Mouse (Mus musculus): ENCODE data around the gene Lgals1. TPM values are rescaled to one million over a fixed set of nuclear protein-coding genes. Genes with fewer than 3 reads are reported as not detected.
A peak's percentile ranks its signal among the peaks of the same experiment; 100 is the strongest.
"Not testable (repeated sequence)": the region's sequence is repeated elsewhere in the genome, so short reads cannot be mapped to it uniquely, and the experiment has no call there.

Gene Lgals1
- 1,000 to 10,000 TPM in 1 of 2 experiments, 100 to 1,000 TPM in 1; 804 to 1,171 TPM for polyA plus RNA-seq (2017; shearing (Covaris generic))

DNA sequence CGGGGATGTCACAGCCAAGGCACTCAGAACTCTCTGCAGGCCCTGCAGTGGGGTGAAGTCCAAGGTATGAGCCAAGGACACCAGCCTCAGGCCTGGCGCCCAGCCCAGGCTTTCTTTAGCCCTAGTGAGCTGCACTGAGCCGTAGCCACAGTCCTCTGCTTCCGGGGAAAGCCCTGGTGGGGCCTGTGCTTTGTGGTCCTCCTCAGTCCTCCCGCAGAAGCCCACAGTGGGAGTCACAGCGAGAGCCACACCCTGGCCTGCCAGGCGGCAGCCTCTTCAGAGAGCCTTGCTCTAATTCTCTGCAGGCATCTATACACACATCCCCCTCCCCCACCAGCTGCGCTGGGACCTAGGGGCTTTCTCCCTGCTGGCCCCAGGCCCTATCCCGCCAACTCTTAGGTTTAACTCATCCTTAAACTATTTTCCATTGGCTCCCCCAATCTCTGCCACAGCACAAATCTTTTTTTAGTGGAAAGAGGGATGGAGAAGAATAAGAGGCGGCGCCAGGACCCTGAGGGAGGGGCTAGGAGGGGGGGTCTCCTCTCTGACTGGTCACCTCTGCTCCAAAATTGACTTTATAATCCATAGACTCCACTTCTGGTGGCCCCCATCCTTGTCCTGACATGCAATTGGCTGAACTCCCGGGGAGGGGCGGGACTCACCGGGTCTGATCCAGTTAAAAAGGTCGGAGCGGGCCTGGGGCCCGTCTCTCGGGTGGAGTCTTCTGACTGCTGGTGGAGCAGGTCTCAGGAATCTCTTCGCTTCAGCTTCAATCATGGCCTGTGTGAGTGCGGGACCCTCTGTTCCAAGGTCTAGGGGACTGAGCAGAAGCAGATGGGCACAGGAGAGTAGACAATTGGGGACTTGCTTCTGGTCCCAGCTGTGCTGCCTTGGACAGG is at the start of gene Lgals1:
Gene Lgals1, plus strand, starts transcription at position 705 of the 899 bp plus-strand sequence.
- peak; percentile 47 for ATAC-seq

DNA sequence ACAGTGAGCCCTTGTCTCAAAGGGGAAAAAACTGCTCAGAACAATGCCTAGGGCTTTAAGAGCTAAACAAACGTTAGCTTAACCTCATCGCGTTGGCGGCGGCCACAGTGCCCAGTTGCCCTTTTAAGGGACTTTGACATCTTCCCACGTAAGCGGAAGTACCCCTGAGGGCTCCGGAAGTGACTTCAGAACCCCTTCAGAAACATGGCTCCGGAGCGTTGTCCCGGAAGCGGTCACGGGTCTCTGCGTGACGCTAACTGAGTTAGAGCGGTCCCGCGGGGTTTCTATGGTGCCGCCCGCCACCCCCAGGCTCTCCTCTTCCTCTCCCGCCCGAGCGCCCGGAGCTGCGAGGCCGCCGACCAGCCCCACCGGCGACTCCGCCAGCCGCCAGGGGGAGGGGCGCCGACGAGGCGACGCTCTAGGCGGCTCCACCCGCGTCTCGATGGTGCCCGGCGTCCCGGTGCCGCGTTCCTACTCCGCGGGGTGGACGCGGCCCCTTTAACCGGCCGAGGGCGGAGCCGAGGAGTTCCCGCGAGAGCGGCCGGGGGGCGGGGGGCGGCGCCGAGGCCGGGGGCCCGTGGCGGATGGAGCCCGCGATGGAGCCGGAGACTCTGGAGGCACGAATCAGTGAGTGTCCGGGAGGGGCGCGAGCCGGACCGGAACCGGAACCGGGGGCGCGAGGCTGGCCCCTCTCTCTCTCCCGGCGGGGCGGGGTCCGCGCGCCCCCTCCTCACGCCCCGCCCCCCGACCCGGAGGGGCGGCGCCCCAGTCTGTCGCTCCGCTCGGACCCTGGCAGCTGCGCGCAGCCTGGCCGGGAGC is 49.3 kb upstream of the Lgals1 start, which contains the start of gene Gga1:
Gene Gga1, plus strand, starts transcription at position 200 of the 819 bp plus-strand sequence.
- peak; percentile 79 for ATAC-seq

DNA sequence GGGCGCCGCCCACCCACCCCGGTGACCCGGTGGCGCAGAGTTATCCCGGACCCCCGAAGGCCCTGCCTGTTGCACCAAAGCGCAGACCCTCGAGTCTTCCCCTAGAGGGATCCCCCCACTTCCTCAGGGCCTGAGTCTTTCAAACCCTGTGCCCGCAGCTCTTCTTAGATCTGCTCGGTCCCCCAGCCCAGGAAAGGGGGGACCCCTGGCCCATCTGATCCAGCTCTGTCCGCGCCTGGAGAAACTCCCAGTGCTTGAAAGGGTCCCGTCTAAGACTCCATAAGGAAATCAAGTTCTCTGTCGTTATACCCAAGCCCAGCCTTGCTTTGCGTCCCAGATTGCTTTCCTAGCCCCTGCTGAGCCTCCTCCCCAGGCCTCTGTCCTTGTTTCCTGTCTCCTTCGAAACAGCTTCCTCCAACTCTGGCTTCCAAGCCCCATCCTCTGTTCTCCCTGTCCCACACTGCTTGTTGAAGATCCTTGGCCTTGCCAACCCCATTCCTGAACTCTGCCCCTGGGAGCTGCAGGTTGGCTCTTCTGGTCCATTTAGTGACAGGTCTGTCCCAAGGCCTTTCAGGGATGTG is 48.6 kb upstream of the Lgals1 start:
- no peak for ATAC-seq

DNA sequence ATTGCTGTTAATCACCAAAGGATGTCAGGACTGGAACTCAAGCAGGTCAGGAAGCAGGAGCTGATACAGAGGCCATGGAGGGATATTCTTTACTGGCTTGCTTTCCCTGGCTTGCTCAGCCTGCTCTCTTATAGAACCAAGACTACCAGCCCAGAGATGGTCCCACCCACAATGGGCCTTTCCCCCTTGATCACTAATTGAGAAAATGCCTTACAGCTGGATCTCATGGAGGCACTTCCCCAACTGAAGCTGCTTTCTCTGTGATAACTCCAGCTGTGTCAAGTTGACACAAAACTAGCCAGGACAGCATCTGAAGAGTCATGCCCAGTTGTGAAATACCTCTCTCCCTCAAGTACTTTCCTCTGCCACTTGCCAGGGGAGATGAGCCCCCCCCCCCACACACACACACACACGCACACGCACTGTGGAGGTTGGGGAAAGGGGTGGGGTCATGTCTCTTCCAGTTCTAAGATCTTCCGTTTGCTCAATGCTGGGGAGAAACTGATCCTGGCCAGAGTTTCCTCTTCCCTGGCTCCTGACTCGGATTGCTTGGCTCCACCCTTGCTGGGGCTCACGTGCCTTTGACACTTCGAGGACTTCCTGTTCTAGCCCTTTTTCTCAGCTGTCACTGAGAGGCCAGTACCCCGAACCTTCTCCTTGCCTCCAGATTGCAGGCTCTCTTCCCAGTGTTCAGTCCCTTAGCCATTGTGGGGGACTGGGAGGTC is 47.6 kb upstream of the Lgals1 start:
- ATAC-seq = not testable (repeated sequence)

DNA sequence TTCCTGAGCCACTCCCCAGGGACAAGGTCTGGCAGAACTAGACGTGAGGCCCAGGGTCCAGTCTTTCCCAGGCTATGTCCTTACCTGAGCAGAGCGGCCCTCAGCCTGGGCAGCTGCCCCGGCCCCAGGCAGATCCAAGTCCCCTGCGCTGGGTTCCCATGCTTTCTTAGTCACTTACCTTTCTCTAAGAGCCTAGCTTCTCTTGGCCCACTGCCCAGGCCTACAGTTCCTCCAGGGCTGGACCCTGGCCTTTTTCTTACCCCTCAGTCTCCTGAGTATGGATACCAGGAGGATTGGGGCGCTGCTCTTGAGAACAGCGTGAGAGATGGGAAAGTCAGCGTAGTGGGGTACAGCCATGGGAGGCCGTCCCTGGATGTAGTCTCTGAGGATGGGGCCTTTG is 46.1 kb upstream of the Lgals1 start:
- no peak for ATAC-seq

DNA sequence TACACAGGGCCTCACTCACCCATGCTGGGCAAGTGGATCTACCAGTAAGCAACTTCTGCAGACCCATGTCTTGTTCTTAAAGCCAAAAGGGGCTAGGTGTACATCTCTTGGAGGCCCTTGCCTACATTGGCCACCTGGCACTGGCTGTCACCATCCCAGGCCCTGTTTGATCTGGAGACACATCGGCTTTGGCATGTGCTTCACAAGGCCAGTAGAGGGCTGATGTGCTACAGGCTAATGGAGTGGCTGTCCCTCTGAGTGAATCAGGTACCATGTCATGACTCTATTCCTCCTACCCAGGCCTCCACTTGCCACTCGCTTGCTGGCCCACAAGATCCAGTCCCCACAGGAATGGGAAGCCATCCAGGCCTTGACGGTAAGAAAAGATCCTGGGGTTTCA is 44.7 kb upstream of the Lgals1 start:
- no peak for ATAC-seq

DNA sequence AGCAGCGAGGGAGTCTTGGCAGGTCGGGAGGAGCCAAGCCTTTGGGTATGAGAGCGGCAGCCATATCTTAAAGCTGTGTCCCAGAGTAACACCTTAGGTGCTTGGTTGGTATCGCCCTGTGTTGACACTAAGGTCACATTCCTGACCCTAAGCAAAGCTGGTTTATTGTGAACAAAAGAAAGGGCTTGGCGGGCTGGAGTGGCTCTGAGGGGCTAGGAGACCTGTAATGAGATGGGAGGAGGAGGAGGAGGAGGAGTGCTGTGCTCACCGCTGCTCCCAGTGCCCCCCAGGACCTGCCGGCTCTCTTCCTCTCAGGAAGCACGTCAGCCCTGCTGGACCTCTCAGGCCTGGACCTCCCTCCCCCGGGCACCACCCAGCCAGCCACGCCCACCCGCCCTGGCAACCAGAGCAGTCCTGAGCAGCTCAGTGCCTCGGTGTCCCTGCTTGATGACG is 37.1 kb upstream of the Lgals1 start:
- no peak for ATAC-seq

DNA sequence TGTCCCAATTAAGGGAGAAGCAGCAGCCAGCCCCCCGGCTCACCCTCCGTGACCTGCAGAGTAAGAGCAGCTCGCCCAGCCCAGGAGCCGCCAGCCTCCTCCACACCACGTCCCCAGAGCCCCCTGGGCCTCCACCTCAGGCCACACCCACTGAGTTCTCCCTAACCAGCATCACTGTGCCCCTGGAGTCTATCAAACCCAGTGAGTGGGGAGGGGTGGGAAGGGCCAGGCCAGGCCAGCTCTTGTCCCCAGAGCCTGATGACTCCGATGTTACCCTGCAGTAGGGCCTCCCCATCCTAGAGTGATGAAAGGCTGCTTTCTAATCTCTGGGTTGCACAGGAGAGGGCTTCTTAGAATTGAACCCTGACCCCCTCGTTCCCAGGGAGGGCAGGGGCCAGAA is 34.1 kb upstream of the Lgals1 start:
- no peak for ATAC-seq

DNA sequence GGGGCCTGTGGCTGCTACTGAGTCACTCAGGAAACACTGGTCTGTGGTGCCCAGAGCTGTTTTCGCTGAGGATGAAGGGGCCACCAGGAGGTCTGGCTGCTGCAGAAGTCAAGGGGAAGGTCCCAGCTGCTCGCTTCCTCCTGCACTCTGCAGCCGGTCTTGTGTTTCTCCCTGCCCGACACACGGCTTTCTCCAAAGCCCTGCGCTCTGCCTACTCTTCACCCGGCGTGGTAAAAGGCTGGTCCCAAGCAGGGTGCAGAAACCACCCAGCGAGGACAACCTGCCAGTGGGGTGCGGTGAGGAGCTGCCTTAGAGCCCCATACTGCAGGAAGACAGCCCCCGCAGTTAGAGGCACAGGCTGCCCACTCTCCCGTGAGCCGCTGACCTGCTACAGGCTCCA is 31.8 kb upstream of the Lgals1 start:
- peak; percentile 9 for ATAC-seq

DNA sequence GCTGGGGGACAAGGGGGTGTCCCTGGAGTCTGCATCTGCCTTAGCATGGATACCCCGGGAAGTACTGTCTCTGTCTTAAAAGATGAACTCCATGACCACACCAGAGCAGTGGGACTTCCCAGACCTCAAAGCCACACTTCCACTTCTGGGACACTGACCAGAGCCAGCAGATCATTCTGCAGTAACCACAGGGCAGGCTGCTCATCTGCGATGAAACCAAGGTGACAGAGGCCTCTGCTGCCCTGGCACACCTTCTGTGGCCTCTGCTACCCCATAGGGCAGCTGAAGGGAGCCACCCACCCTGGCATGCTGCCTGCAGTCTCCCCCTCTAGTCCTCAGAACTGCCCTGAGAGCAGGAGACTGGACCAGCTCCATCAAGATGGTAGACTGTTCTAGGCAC is 30.8 kb upstream of the Lgals1 start:
- no peak for ATAC-seq

DNA sequence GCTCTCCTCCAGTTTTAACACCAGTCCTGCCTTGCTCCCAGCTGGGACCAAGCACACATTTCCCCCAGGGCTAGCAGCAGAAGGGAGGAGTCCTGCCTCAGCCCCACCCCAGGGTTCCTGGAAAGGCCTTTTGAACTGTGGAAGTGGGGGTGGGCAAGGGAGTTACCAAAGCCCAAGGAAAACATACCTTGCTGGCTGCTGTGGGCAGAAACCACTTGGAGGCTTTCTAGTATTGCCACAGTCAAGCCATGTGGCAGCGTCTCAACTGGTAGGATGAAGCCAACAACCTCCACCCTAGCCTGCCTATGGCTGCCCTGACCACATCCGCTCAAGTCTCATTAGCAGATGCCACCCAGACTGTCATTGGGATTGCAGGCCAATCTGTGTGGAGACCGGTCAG is 30.4 kb upstream of the Lgals1 start:
- peak; percentile 57 for ATAC-seq

DNA sequence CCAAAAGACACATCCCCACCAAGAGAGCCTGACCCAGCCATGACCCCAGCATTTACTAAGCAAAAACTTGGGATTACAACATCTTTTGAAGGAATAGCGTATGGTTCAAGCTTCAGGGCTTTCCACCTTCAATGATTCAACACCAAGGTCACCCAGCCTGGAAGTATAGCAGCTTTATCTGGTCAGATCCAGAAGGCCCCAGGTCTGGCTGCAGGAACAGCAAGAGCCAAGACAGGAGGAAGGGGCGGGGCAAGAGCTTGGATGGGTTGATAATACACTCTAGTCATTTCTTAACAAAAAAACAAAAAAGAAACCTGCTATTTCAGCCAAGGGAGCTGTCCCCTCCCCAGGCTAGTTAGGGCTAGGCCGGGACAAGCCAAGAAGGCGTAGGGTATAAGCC is 29.0 kb upstream of the Lgals1 start:
- no peak for ATAC-seq

DNA sequence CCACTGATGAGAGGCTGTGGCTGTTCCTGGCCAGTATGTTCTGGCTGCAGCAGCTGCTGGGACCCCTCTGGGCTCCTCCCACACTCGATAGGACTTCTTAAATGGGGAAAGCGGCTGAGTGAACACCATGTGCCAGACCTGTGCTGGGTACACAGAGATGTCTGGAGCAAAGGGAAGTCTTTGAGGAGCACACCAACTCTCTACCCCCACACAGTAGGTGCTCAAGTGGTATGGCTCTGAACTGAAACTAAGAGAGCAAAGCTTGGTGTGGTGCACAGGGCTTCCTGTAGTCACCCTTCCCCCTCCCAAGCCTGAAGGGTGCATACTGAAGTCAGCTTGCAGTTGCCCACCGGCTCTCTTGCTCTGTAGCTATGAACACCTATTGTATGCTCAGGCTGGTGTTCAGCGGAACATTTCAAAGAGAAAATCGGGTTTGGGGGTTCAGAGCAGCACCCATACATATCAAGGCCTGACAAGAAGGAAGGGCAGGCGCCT is 28.0 kb upstream of the Lgals1 start:
- ATAC-seq = peak; percentile 53

DNA sequence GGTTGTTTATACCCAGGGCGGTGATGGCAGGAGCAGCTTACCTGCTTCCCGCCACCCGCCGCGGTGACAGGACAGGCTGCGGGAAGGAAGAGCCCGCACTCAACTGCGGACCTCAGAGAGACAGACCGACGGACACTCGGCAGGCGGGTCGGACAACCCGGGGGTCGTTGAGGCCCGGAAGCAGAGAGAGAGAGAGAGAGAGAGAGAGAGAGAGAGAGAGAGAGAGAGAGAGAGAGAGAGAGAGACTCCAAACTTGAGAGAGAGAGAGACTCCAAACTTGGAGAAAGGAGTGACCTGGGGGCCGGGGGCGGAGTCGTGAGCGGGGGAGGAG is 27.2 kb upstream of the Lgals1 start, which contains the start of gene Gm49510:
Gene Gm49510, plus strand, starts transcription at position 259 of the 331 bp plus-strand sequence.
- no peak for ATAC-seq

DNA sequence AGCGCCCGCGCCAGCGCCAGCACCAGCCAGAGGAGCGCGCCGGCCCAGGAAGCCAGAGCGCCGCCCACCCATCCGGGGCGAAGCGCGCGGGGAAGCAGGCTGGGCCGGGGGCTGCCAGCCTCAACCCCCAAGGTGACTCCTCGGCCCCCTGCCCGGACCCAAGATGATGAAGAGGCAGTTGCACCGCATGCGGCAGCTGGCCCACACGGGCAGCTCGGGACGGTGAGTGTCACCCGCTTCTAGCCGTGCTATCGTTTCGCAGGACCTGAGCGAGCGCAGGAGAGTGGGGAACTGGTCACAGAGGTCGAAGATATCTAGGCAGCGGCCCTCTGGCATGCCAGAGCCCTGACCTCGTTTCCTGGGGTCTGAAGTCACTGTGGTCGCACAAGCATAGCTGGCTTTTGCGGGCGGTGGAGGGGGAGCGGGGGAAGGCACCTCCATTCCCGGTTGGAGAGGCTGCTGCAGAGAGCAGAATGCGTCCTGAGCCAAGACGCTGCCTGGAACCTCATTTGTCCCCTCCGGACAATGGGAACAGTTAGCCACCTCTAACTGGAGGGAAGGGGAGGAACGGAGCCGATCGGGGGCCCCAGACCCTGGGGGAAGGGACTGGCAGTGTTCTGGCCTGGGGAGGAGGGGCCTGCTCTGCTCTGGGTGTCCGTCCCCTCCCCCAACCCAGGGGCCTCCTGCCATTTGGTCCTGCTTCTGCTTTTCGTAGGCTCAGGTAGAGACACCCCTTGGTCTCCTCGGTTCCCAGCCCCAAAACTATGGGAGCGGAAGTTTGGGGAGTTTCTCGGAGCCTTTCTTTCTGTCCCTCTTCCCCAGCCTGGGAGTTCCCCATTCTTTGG is 26.6 kb upstream of the Lgals1 start, which contains the start of gene Sh3bp1:
Gene Sh3bp1, plus strand, starts transcription at position 29 of the 845 bp plus-strand sequence.
- peak; percentile 41 for ATAC-seq

DNA sequence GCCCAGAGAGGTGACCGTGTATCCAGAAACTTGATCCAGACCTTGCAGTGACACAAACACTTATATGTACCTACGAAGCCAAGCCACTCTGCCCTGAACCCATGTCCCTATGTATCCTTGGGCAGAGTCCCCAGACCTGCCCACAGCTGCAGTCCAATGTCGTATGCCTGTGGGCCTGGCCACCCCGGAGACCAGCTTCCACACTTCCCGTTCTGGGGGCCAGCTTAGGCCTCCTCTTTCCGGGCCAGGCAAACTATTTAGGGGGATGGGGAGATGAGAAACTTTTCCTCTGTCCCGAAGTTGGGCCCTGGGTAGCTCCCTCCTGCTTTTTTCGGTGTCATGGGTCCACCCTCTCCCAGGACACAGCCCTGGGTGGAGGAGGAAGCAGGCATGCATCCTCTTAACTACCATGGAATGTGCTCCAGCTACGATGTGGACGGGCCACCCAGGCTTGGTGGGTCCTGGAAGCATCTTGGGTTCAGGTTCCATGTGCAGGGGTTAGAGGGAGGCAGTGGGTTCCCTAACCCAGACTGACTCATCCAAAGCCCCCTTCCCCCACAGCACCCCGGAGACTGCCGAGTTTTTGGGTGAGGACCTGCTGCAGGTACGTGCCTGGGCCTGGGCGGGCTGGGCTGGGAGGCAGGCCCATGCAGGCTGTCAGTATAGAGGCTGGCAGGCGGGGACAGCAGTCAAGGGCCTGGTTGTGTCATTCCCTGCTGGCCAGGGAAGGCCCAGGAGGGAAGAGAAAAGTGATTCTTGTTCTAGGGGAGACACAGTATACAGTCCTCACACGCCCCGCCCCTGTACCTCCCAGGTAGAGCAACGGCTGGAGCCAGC is 25.7 kb upstream of the Lgals1 start:
- ATAC-seq = no peak

DNA sequence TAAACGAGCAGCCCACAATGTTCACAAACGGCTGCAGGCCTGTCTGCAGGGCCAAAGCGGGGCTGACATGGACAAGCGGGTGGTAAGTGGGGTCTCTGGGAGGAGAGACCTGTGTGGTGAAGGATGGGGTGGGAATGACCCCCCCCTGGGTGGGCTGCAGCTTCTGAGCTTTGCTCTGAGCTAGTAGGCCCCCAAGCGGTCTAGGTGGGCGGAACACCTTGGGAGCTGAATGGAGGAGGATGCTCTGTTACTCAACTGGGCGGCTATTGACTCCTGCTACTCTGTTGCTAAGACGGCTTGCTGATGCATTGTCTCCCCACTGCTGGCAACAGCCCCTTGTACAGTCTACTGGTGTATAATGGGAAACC is 25.1 kb upstream of the Lgals1 start:
- ATAC-seq = no peak

DNA sequence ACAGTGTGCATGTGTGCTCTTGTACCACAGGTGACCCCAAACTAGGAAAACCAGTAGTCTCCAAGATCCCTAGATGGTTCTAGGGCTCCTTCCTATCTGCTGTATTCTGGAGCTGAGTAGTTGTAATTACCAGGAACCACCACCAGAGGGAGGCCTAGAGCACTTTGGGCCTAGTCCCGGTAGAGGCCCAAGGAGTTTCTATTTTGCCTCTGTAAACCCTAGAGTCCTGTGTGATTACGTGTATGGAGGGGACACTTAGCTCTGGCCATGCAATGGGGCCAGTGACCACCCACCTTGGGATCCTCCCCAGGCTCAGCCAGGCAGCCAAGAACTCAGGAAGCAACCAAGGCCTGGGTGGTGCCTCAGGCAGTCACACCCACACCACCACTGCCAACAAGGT is 23.3 kb upstream of the Lgals1 start:
- ATAC-seq = no peak

DNA sequence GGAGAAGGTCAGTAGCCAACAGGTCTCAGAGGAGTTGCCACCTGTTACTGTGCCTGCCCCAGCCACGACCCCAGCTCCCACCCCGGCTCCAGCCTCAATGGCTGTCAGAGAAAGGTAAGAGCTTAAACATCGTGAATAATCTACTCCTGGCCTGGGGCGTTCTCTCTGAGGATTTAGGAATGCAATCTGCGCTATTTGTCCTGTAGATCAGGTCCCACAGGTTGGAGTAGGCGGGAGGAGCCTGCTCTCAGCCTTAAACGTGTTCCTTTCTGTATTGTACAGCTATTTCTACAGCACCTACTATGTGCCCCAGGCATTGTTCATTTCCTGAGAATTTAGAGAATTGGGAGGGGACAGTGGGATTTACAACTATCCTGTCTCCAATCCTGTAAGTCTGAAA is 18.1 kb upstream of the Lgals1 start:
- ATAC-seq = no peak

DNA sequence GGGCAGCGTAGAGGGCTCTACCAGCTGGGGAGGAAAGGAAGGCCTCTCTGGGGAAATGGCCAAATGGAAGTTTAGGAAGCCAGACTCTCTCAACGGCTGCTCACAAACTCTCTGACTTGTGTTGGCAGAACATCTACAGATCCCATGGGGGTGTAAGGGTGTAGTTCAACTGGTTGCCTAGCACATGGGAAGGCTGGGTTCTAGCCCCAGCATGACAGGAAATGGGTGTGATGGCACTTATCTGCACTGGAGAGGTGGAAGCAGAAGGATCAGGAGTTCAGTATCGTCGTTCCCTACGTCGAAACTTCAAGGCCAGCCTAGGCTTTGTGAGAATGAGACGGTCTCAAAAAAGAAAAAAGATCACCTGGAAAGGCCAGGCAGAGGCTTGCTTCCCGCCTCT is 17.5 kb upstream of the Lgals1 start:
- ATAC-seq = no peak

Data from activated CD4-positive, CD25-positive, alpha-beta regulatory T cell, adult 4 months (primary cell).